Mouse (Mus musculus) spleen, adult 2 months (tissue): Measurements from ENCODE around the gene Gtf2ird1. TPM values are rescaled to one million over a fixed set of nuclear protein-coding genes. Genes with fewer than 3 reads are reported as not detected.
"Not testable (repeated sequence)": the region's sequence is repeated elsewhere in the genome, so short reads cannot be mapped to it uniquely, and the experiment has no call there.

Experiments used
- DNase-seq, 2 experiments: peaks; one replicate each; pipeline versions ENCODE4 v3.0.0 to v3.0.0-alpha.2; 2012 to 2021; ENCODE audit warnings: low spot score in 2 of 2, low read depth in 1 of 2
- H3K27ac ChIP-seq: fragments of 200-500 bp; 2 replicates; pipeline ENCODE4 v1.5.1; 2012; ENCODE audit warnings: low read length, inconsistent platforms; ENCODE audit not compliant: insufficient read depth
- H3K27me3 ChIP-seq: fragments of 200-500 bp; 2 replicates; pipeline ENCODE4 v1.6.1; 2012; ENCODE audit warnings: mild to moderate bottlenecking, moderate library complexity, low read length, inconsistent platforms; ENCODE audit not compliant: control insufficient read depth, insufficient read depth
- H3K36me3 ChIP-seq: fragments of 200-500 bp; 2 replicates; pipeline ENCODE4 v1.6.1; 2012; ENCODE audit warnings: mild to moderate bottlenecking, low read length, inconsistent platforms; ENCODE audit not compliant: control insufficient read depth, insufficient read depth
- H3K4me1 ChIP-seq: fragments of 200-500 bp; 2 replicates; pipeline ENCODE4 v1.6.1; 2011; ENCODE audit warnings: inconsistent platforms; ENCODE audit not compliant: control insufficient read depth, insufficient read depth, insufficient read length
- H3K4me3 ChIP-seq: fragments of 200-500 bp; 2 replicates; pipeline ENCODE4 v1.5.1; 2011; ENCODE audit warnings: mild to moderate bottlenecking, inconsistent platforms; ENCODE audit not compliant: insufficient read depth, insufficient read length; ENCODE audit errors: extremely low read depth
- CTCF ChIP-seq: fragments of 200-500 bp; IDR thresholded peaks from 2 replicates; pipeline ENCODE4 v1.5.1; 2011; ENCODE audit warnings: mild to moderate bottlenecking, inconsistent platforms; ENCODE audit not compliant: insufficient read depth, insufficient read length, insufficient replicate concordance; ENCODE audit errors: extremely low read depth
- POLR2A ChIP-seq: fragments of 200-500 bp; IDR thresholded peaks from 2 replicates; pipeline ENCODE4 v1.6.1; 2011; ENCODE audit warnings: low read depth, low read length, inconsistent platforms
- WGBS: fragments of 180-500 bp; shearing (Covaris S2); methylation state at CpG from one replicate; pipeline ENCODE4 v1.1.7; 2018; 5-methylcytosine and 5-hydroxymethylcytosine counted together
- polyA plus RNA-seq: library from polyadenylated mRNA; depleted of rRNA; stranded (reverse); fragments of >200 nt; gene quantifications from 2 replicates; pipeline ENCODE4 v1.2.3, GENCODE M21; 2012

Gtf2ird1 gene
- polyA plus RNA-seq, 1 experiment, result 12.1 TPM

GRCm38 (mm10) chr5:134371511-134372289 is 84.8 kb downstream of the Gtf2ird1 start:
- H3K4me3 ChIP-seq, result no peak overlapping the region
- no peaks in the 10 kb centered on the region for H3K36me3 ChIP-seq
- 80% methylated on average over 5 of the region's 5 CpGs for WGBS
- H3K27me3 ChIP-seq, result no peaks in the 10 kb centered on the region
- DNase-seq, result no peak
- H3K4me1 ChIP-seq, result no peaks in the 10 kb centered on the region
- TF ChIP-seq POLR2A (no peak), CTCF (no peak)
- H3K27ac ChIP-seq, result no peak overlapping the region

- DNase-seq, result peak in 1 of 2 experiments; percentile 12
- H3K4me3 ChIP-seq, result no peak overlapping the region
- H3K4me1 ChIP-seq, result no peaks in the 10 kb centered on the region
- H3K36me3 ChIP-seq, result no peaks in the 10 kb centered on the region
- no peak for TF ChIP-seq CTCF
- no peak for TF ChIP-seq POLR2A
- no peaks in the 10 kb centered on the region for H3K27me3 ChIP-seq
- WGBS, result 77% methylated on average over 2 of the region's 2 CpGs
- no peak overlapping the region for H3K27ac ChIP-seq
These were observed 85.7 kb downstream of the Gtf2ird1 start for GRCm38 (mm10) chr5:134370831-134371230.

GRCm38 (mm10) chr5:134359101-134359500 is 97.4 kb downstream of the Gtf2ird1 start:
- Histone ChIP-seq H3K27me3 (no peaks in the 10 kb centered on the region), H3K4me3 (no peak overlapping the region), H3K36me3 (no peaks in the 10 kb centered on the region), H3K27ac (no peak overlapping the region), H3K4me1 (no peaks in the 10 kb centered on the region)
- TF ChIP-seq CTCF (no peak), POLR2A (no peak)
- no peak for DNase-seq
- 95% methylated on average over 4 of the region's 4 CpGs for WGBS

GRCm38 (mm10) chr5:134355372-134355771 is 101.1 kb downstream of the Gtf2ird1 start:
- 88% methylated on average over 4 of the region's 4 CpGs for WGBS
- H3K4me1 ChIP-seq, H3K4me3 ChIP-seq, H3K36me3 ChIP-seq, DNase-seq, H3K27ac ChIP-seq, H3K27me3 ChIP-seq: not testable (repeated sequence)

- TF ChIP-seq POLR2A (no peak), CTCF (no peak)
- Histone ChIP-seq H3K4me3 (no peak overlapping the region), H3K36me3 (no peaks in the 10 kb centered on the region), H3K4me1 (no peaks in the 10 kb centered on the region; the same call in 1 of the 2 replicates), H3K27ac (no peak overlapping the region), H3K27me3 (no peaks in the 10 kb centered on the region)
- WGBS, result 75% methylated on average over 4 of the region's 4 CpGs
- DNase-seq, result no peak
These were observed 103.4 kb downstream of the Gtf2ird1 start for GRCm38 (mm10) chr5:134353117-134353516.

- Histone ChIP-seq H3K4me3 (no peak overlapping the region), H3K27me3 (no peaks in the 10 kb centered on the region), H3K36me3 (no peaks in the 10 kb centered on the region), H3K4me1 (no peaks in the 10 kb centered on the region; the same call in 1 of the 2 replicates), H3K27ac (no peak overlapping the region)
- TF ChIP-seq CTCF (no peak), POLR2A (no peak)
- WGBS, result 49% methylated on average over 3 of the region's 3 CpGs
- DNase-seq, result no peak
These were observed 104.0 kb downstream of the Gtf2ird1 start for GRCm38 (mm10) chr5:134352527-134353001.

- Histone ChIP-seq H3K36me3 (no peaks in the 10 kb centered on the region), H3K4me1 (no peaks in the 10 kb centered on the region; the same call in 1 of the 2 replicates), H3K4me3 (no peak overlapping the region), H3K27ac (no peak overlapping the region), H3K27me3 (no peaks in the 10 kb centered on the region)
- DNase-seq, result peak; percentile 34 to 45
- TF ChIP-seq POLR2A, result no peak
- TF ChIP-seq CTCF, result no peak
- WGBS, result 15% methylated on average over 10 of the region's 10 CpGs
These were observed 105.9 kb downstream of the Gtf2ird1 start for GRCm38 (mm10) chr5:134350660-134351059.
